Mouse (Mus musculus): ENCODE results near the gene Epb41l4b.

DNA sequence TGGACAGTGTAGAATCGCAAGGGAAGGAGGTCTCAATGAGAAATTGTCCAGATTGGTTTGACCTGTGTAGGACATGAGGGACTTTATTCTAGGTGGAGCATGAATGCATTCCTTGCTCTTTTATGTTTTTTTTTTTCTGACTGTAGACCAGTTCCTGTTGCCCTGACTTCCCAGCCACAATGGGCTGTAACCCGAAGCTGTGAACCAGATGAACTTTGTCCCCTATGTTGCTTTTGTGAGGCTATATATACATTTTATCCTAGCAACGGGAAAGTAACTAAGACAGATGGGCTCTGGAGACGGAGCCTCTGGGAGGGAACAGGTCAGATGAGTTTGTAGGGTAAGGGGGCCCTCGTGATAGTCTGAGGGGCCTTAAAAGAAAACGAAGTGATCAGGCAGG, 42.8 kb upstream of the Epb41l4b start:
- TF ChIP-seq CTCF (IDR thresholded peaks at IDR 0.05; ENCODE audit: low read depth, low read length) (no peak), POLR2A (IDR thresholded peaks at IDR 0.05; ENCODE audit: borderline replicate concordance, low read depth, low read length) (no peak)

All from bone marrow macrophage, adult 2 months (primary cell).